Mouse (Mus musculus) forebrain, embryonic 15.5 days (tissue): ENCODE data around the gene Sema4c. TPM values are rescaled to one million over a fixed set of nuclear protein-coding genes. Genes with fewer than 3 reads are reported as not detected.

Source experiments
- ATAC-seq: fragments of 200-750 bp; cut with Nextera tagmentation; replicated peaks from 2 replicates; pipeline ENCODE4 v1.8.0; 2017; ENCODE audit warnings: mild to moderate bottlenecking, moderate TSS enrichment, moderate library complexity
- H3K27ac ChIP-seq: fragments of 300-500 bp; sonication (generic); replicated peaks from 2 replicates; pipeline ENCODE4 v1.5.1; 2015; ENCODE audit warnings: mild to moderate bottlenecking, inconsistent platforms
- H3K27me3 ChIP-seq: fragments of 300-500 bp; sonication (generic); 2 replicates; pipeline ENCODE4 v1.6.1; 2015; ENCODE audit warnings: inconsistent platforms
- H3K36me3 ChIP-seq: fragments of 300-500 bp; sonication (generic); 2 replicates; pipeline ENCODE4 v1.6.1; 2015; ENCODE audit warnings: mild to moderate bottlenecking, inconsistent platforms
- H3K4me1 ChIP-seq: fragments of 300-500 bp; sonication (generic); 2 replicates; pipeline ENCODE4 v1.6.1; 2015; ENCODE audit warnings: inconsistent platforms
- H3K4me2 ChIP-seq: fragments of 300-500 bp; sonication (generic); replicated peaks from 2 replicates; pipeline ENCODE4 v1.6.1; 2015; ENCODE audit warnings: mild to moderate bottlenecking, inconsistent platforms
- H3K4me3 ChIP-seq: fragments of 300-500 bp; sonication (generic); 2 replicates; pipeline ENCODE4 v1.5.1; 2015; ENCODE audit warnings: mild to moderate bottlenecking, inconsistent platforms
- H3K9ac ChIP-seq: fragments of 300-500 bp; sonication (generic); replicated peaks from 2 replicates; pipeline ENCODE4 v1.6.1; 2015; ENCODE audit warnings: mild to moderate bottlenecking, inconsistent platforms
- H3K9me3 ChIP-seq: fragments of 300-500 bp; sonication (generic); 2 replicates; pipeline ENCODE4 v1.6.1; 2016; ENCODE audit warnings: inconsistent platforms
- WGBS: fragments of 180-500 bp; shearing (Covaris S2); methylation state at CpG from one replicate; pipeline ENCODE4 v1.1.7; 2015; ENCODE audit warnings: mixed read lengths; 5-methylcytosine and 5-hydroxymethylcytosine counted together
- polyA plus RNA-seq: library from polyadenylated mRNA; unstranded; fragments of >200 nt; fragmentation: Nextera tagmentation; extraction: Ambion mirVana; gene quantifications from 2 replicates; pipeline ENCODE4 v1.2.1, GENCODE M21; 2015

Sema4c gene
- polyA plus RNA-seq, 1 experiment from 2014 or later: 38.6 TPM

GRCm38 (mm10) chr1:36528351-36528750, 29.8 kb downstream of the Sema4c start:
- peak overlapping the region; percentile 72 for H3K27ac ChIP-seq
- no peak overlapping the region for H3K4me2 ChIP-seq
- peaks cover 39% of the 10 kb centered on the region for H3K4me1 ChIP-seq
- 0% methylated on average over 1 of the region's 1 CpGs for WGBS
- ATAC-seq: peak; percentile 70
- H3K9me3 ChIP-seq: no peaks in the 10 kb centered on the region
- H3K9ac ChIP-seq: no peak overlapping the region
- no peaks in the 10 kb centered on the region for H3K27me3 ChIP-seq
- peaks cover 31% of the 10 kb centered on the region for H3K36me3 ChIP-seq
- H3K4me3 ChIP-seq: no peak overlapping the region

- H3K9ac ChIP-seq: no peak overlapping the region
- 85% methylated on average over 10 of the region's 10 CpGs for WGBS
- H3K4me1 ChIP-seq: peaks cover 51% of the 10 kb centered on the region
- ATAC-seq: no peak
- peaks cover 36% of the 10 kb centered on the region for H3K36me3 ChIP-seq
- no peak overlapping the region for H3K4me2 ChIP-seq
- H3K4me3 ChIP-seq: no peak overlapping the region
- peak overlapping the region; percentile 72; the same call in 1 of the 2 replicates for H3K27ac ChIP-seq
- no peaks in the 10 kb centered on the region for H3K9me3 ChIP-seq
- H3K27me3 ChIP-seq: no peaks in the 10 kb centered on the region
Measured at GRCm38 (mm10) chr1:36526903-36527302, 31.2 kb downstream of the Sema4c start.

- Histone ChIP-seq H3K36me3 (peaks cover 48% of the 10 kb centered on the region), H3K9me3 (no peaks in the 10 kb centered on the region), H3K4me1 (peaks cover 51% of the 10 kb centered on the region), H3K4me3 (no peak overlapping the region), H3K4me2 (no peak overlapping the region), H3K27ac (no peak overlapping the region), H3K9ac (no peak overlapping the region), H3K27me3 (no peaks in the 10 kb centered on the region)
- ATAC-seq: no peak
- 92% methylated on average over 12 of the region's 12 CpGs for WGBS
Measured at GRCm38 (mm10) chr1:36525774-36526173, 32.4 kb downstream of the Sema4c start.

- no peak for ATAC-seq
- H3K9me3 ChIP-seq: no peaks in the 10 kb centered on the region
- H3K9ac ChIP-seq: no peak overlapping the region
- peaks cover 41% of the 10 kb centered on the region for H3K4me1 ChIP-seq
- WGBS: 84% methylated on average over 5 of the region's 5 CpGs
- H3K36me3 ChIP-seq: peaks cover 62% of the 10 kb centered on the region
- no peaks in the 10 kb centered on the region for H3K27me3 ChIP-seq
- no peak overlapping the region for H3K4me2 ChIP-seq
- H3K27ac ChIP-seq: peak overlapping the region; percentile 56
- no peak overlapping the region for H3K4me3 ChIP-seq
Measured at GRCm38 (mm10) chr1:36524058-36524457, 34.1 kb downstream of the Sema4c start.

GRCm38 (mm10) chr1:36523332-36524013, 34.7 kb downstream of the Sema4c start:
- H3K27me3 ChIP-seq: no peaks in the 10 kb centered on the region
- H3K27ac ChIP-seq: peak overlapping the region; percentile 56
- H3K9ac ChIP-seq: no peak overlapping the region

GRCm38 (mm10) chr1:36522210-36522609, 35.9 kb downstream of the Sema4c start:
- Histone ChIP-seq H3K27me3 (no peaks in the 10 kb centered on the region), H3K4me2 (no peak overlapping the region), H3K4me3 (no peak overlapping the region), H3K9ac (no peak overlapping the region), H3K27ac (no peak overlapping the region), H3K9me3 (no peaks in the 10 kb centered on the region), H3K4me1 (peaks cover 32% of the 10 kb centered on the region), H3K36me3 (peaks cover 62% of the 10 kb centered on the region)
- ATAC-seq: no peak
- 92% methylated on average over 7 of the region's 7 CpGs for WGBS

More at GRCm38 (mm10) chr1:36523332-36524013, 34.7 kb downstream of the Sema4c start:
- no peak overlapping the region for H3K4me2 ChIP-seq
- H3K4me1 ChIP-seq: peaks cover 37% of the 10 kb centered on the region
- 34% methylated on average over 9 of the region's 9 CpGs for WGBS
- peaks cover 66% of the 10 kb centered on the region for H3K36me3 ChIP-seq
- ATAC-seq: peak; percentile 68
- no peak overlapping the region for H3K4me3 ChIP-seq
- H3K9me3 ChIP-seq: no peaks in the 10 kb centered on the region

GRCm38 (mm10) chr1:36519626-36520025, 38.5 kb downstream of the Sema4c start:
- H3K9ac ChIP-seq: no peak overlapping the region
- no peak overlapping the region for H3K4me3 ChIP-seq
- ATAC-seq: no peak
- H3K27me3 ChIP-seq: no peaks in the 10 kb centered on the region
- peaks cover 42% of the 10 kb centered on the region for H3K36me3 ChIP-seq
- peaks cover 41% of the 10 kb centered on the region for H3K4me1 ChIP-seq
- H3K27ac ChIP-seq: no peak overlapping the region
- H3K9me3 ChIP-seq: no peaks in the 10 kb centered on the region
- 91% methylated on average over 11 of the region's 11 CpGs for WGBS
- H3K4me2 ChIP-seq: no peak overlapping the region

GRCm38 (mm10) chr1:36518259-36518658, 39.9 kb downstream of the Sema4c start:
- Histone ChIP-seq H3K27me3 (no peaks in the 10 kb centered on the region), H3K9me3 (no peaks in the 10 kb centered on the region), H3K27ac (peak overlapping the region; percentile 1; the same call in 1 of the 2 replicates), H3K9ac (no peak overlapping the region), H3K4me1 (peaks cover 43% of the 10 kb centered on the region), H3K4me3 (no peak overlapping the region), H3K4me2 (no peak overlapping the region), H3K36me3 (peaks cover 35% of the 10 kb centered on the region)
- WGBS: 84% methylated on average over 3 of the region's 3 CpGs
- no peak for ATAC-seq

GRCm38 (mm10) chr1:36513718-36514117, 44.4 kb downstream of the Sema4c start:
- H3K4me1 ChIP-seq: peaks cover 38% of the 10 kb centered on the region

GRCm38 (mm10) chr1:36513310-36513709, 44.8 kb downstream of the Sema4c start:
- H3K27ac ChIP-seq: peak overlapping the region; percentile 99

More at GRCm38 (mm10) chr1:36513718-36514117, 44.4 kb downstream of the Sema4c start:
- Histone ChIP-seq H3K9ac (0 out of 2 replicates have a peak overlapping the region, but pooled peaks have one; percentile 90), H3K27ac (peak overlapping the region; percentile 99), H3K4me3 (peak overlapping the region; percentile 90), H3K9me3 (no peaks in the 10 kb centered on the region), H3K27me3 (no peaks in the 10 kb centered on the region), H3K4me2 (peak overlapping the region; percentile 81), H3K36me3 (0 out of 2 replicates have a peak, but pooled peaks cover 1% of the 10 kb centered on the region)
- 24% methylated on average over 2 of the region's 2 CpGs for WGBS
- no peak for ATAC-seq

GRCm38 (mm10) chr1:36512966-36513280, 45.2 kb downstream of the Sema4c start:
- Histone ChIP-seq H3K4me1 (peaks cover 38% of the 10 kb centered on the region), H3K27ac (peak overlapping the region; percentile 99), H3K9me3 (no peaks in the 10 kb centered on the region), H3K27me3 (no peaks in the 10 kb centered on the region), H3K9ac (peak overlapping the region; percentile 90), H3K36me3 (no peaks in the 10 kb centered on the region), H3K4me3 (peak overlapping the region; percentile 90), H3K4me2 (peak overlapping the region; percentile 81)
- ATAC-seq: no peak
- under 1% methylated on average over 16 of the region's 16 CpGs for WGBS

More at GRCm38 (mm10) chr1:36513310-36513709, 44.8 kb downstream of the Sema4c start:
- Histone ChIP-seq H3K4me2 (peak overlapping the region; percentile 81), H3K27me3 (no peaks in the 10 kb centered on the region), H3K9me3 (no peaks in the 10 kb centered on the region), H3K9ac (peak overlapping the region; percentile 90), H3K4me3 (peak overlapping the region; percentile 90), H3K4me1 (peaks cover 38% of the 10 kb centered on the region), H3K36me3 (no peaks in the 10 kb centered on the region)
- 2% methylated on average over 1 of the region's 1 CpGs for WGBS
- ATAC-seq: no peak

GRCm38 (mm10) chr1:36512089-36512965, 45.8 kb downstream of the Sema4c start:
- H3K4me1 ChIP-seq: peaks cover 32% of the 10 kb centered on the region
- ATAC-seq: peak; percentile 70
- under 1% methylated on average over 116 of the region's 126 CpGs for WGBS

More at GRCm38 (mm10) chr1:36512089-36512965, 45.8 kb downstream of the Sema4c start:
- Histone ChIP-seq H3K9me3 (no peaks in the 10 kb centered on the region), H3K4me2 (peak overlapping the region; percentile 81), H3K27ac (peak overlapping the region; percentile 99), H3K36me3 (no peaks in the 10 kb centered on the region), H3K9ac (peak overlapping the region; percentile 90), H3K4me3 (peak overlapping the region; percentile 90), H3K27me3 (no peaks in the 10 kb centered on the region)
